Mouse (Mus musculus) forebrain, embryonic 14.5 days (tissue): Measurements from ENCODE around the gene Plekhg1. TPM values are rescaled to one million over a fixed set of nuclear protein-coding genes. Genes with fewer than 3 reads are reported as not detected.
A peak's percentile ranks its signal among the peaks of the same experiment; 100 is the strongest.

Source experiments
- ATAC-seq: fragments of 200-750 bp; cut with Nextera tagmentation; 2 replicates; pipeline ENCODE4 v1.8.0; 2017; ENCODE audit warnings: mild to moderate bottlenecking, moderate library complexity
- DNase-seq: peaks from one replicate; pipeline ENCODE4 v3.0.0-alpha.2; 2015; ENCODE audit warnings: low spot score
- H3K27ac ChIP-seq: fragments of 300-500 bp; sonication (generic); 2 replicates; pipeline ENCODE4 v1.5.1; 2014; ENCODE audit warnings: low read depth, mild to moderate bottlenecking, control low read depth, low read length, moderate library complexity
- H3K27me3 ChIP-seq: fragments of 300-500 bp; sonication (generic); replicated peaks from 2 replicates; pipeline ENCODE4 v1.6.1; 2014; ENCODE audit warnings: low read length, control low read depth, mixed read lengths; ENCODE audit not compliant: control insufficient read depth, insufficient read depth
- H3K36me3 ChIP-seq: fragments of 300-500 bp; sonication (generic); 2 replicates; pipeline ENCODE4 v1.6.1; 2014; ENCODE audit warnings: low read length, control low read depth; ENCODE audit not compliant: control insufficient read depth, insufficient read depth
- H3K4me1 ChIP-seq: fragments of 300-500 bp; sonication (generic); 2 replicates; pipeline ENCODE4 v1.6.1; 2014; ENCODE audit warnings: antibody characterized with exemption, low read length, control low read depth; ENCODE audit not compliant: control insufficient read depth, insufficient read depth
- H3K4me2 ChIP-seq: fragments of 300-500 bp; sonication (generic); 2 replicates; pipeline ENCODE4 v1.6.1; 2014; ENCODE audit warnings: mild to moderate bottlenecking, control low read depth, low read length
- H3K4me3 ChIP-seq: fragments of 300-500 bp; sonication (generic); 2 replicates; pipeline ENCODE4 v1.5.1; 2014; ENCODE audit warnings: low read depth, low read length, control low read depth
- H3K9ac ChIP-seq: fragments of 300-500 bp; sonication (generic); 2 replicates; pipeline ENCODE4 v1.6.1; 2014; ENCODE audit warnings: mild to moderate bottlenecking, low read length, control low read depth, moderate library complexity
- H3K9me3 ChIP-seq: fragments of 300-500 bp; sonication (generic); replicated peaks from 2 replicates; pipeline ENCODE4 v1.6.1; 2016; ENCODE audit warnings: low read length, control low read depth, mixed read lengths; ENCODE audit not compliant: control insufficient read depth
- WGBS: fragments of 180-500 bp; shearing (Covaris S2); extraction: QIAGEN DNeasy Blood & Tissue Kit; methylation state at CpG from one replicate; pipeline ENCODE4 v1.1.7; 2014; 5-methylcytosine and 5-hydroxymethylcytosine counted together
- polyA plus RNA-seq: library from polyadenylated mRNA; unstranded; fragments of >200 nt; fragmentation: Nextera tagmentation; extraction: Ambion mirVana; gene quantifications from 2 replicates; pipeline ENCODE4 v1.2.1, GENCODE M21; 2014

The Plekhg1 gene
- polyA plus RNA-seq, 1 experiment from 2014 or later, result 3.1 TPM

DNA sequence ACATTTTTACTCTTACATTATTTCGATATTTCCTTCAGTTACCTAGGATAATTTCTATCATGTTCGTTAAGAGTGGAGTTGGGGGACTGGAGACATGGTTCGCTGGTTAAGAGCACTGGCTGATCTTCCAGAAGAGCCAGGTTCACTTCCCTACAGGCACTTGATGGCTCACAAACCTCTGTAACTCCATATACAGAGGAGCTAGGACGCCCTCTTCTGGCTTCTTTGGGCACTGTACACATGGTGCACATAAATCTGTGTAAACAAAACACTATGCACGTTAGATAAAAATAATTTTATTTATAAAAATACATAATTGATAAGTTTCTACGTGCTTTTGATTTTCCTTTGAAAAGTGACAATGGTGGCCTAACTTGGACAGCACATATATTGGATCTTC is 61.1 kb downstream of the Plekhg1 start:
- no peaks in the 10 kb centered on the region for H3K4me1 ChIP-seq
- WGBS, result 76% methylated on average over 6 of the region's 6 CpGs
- no peak overlapping the region for H3K4me2 ChIP-seq

DNA sequence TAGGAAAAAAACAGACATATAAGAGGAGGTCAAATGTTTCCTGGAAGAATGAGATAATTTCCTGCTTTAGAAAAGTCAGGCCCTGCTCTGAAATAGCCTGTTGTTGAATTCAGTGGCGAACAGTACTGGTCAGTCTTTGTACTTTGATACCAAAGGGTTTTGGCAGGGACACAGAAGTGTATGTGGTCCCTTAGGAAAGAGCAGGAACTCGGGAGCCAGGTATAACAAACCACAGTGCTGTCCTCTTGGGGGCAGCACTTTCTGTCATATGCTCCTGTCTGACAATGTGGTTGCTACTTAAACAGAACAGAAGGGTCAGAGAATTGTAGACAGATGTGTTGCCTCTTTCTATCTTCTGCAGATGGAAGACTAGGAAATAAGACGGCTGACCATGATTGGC is 65.2 kb downstream of the Plekhg1 start:
- WGBS, result 58% methylated on average over 3 of the region's 3 CpGs
- H3K9me3 ChIP-seq, result no peaks in the 10 kb centered on the region
- no peak overlapping the region for H3K4me3 ChIP-seq
- H3K27ac ChIP-seq, result no peak overlapping the region
- H3K4me2 ChIP-seq, result no peak overlapping the region
- DNase-seq (no peak), ATAC-seq (no peak)
- no peaks in the 10 kb centered on the region for H3K36me3 ChIP-seq
- no peaks in the 10 kb centered on the region for H3K27me3 ChIP-seq
- no peak overlapping the region for H3K9ac ChIP-seq
- no peaks in the 10 kb centered on the region for H3K4me1 ChIP-seq

More for the DNA sequence above, 61.1 kb downstream of the Plekhg1 start:
- ATAC-seq, result no peak
- no peaks in the 10 kb centered on the region for H3K9me3 ChIP-seq
- no peaks in the 10 kb centered on the region for H3K27me3 ChIP-seq
- no peak overlapping the region for H3K4me3 ChIP-seq
- H3K27ac ChIP-seq, result no peak overlapping the region
- no peak for DNase-seq
- H3K36me3 ChIP-seq, result no peaks in the 10 kb centered on the region
- H3K9ac ChIP-seq, result no peak overlapping the region

DNA sequence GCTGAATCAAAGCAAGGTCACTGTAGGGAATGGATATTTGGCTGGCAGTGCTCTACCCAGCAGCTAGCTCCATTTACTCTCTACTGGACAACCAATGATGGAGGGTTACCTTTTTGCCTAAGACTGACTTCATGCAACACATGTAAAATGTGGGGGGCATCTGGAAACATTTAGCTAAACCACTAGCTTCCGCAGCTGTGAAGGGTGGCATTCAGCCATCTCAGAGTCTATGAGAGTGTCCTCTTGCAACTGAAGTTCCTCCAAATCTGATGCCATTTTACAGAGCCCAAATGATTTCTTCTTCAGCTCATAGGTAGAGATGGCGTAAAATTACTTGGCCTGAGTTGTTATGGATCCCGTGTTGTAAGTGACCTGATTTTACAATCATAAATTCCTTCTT is 67.8 kb downstream of the Plekhg1 start:
- no peaks in the 10 kb centered on the region for H3K4me1 ChIP-seq
- WGBS, result 95% methylated on average over 3 of the region's 3 CpGs
- no peak overlapping the region for H3K4me3 ChIP-seq
- H3K9ac ChIP-seq, result no peak overlapping the region
- H3K9me3 ChIP-seq, result no peaks in the 10 kb centered on the region
- ATAC-seq (no peak), DNase-seq (no peak)
- H3K27ac ChIP-seq, result no peak overlapping the region
- H3K4me2 ChIP-seq, result no peak overlapping the region
- no peaks in the 10 kb centered on the region for H3K36me3 ChIP-seq
- no peaks in the 10 kb centered on the region for H3K27me3 ChIP-seq

DNA sequence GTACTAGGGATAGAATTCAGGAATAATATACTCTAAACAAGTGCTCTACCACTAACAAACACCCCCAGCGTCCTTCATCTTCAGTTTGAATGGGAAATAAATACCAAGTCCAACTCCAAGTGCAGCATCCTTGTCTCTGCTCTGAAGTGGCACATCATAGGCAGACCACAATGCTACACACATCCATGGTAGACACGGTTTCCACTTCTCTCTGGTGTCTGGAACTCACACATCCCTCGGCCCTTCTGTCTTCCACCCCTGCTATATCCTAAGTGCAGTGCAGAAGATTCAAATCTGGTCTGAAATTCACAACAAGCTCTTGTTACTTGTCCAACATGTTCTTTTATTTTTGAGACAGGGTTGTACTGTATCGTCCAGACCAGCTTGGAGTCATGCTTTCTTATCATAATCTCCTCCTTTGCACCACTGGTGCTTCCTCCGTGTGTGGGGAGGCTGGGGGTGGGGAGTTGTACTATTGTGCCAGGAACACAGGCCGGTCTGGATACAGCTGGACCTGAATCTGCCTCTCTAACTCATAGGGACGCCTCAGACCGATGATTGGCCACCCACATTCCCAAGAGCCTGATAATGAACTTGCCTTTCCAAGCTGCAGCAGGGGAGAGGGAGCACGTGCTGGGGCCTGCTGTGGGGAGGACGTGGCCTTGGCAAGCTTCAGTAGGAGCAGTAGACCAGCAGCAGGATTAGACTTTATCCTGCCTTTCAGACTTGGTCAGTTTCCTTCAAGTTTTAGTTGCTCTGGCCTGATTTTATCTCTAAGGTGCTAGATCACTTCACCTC is 70.5 kb downstream of the Plekhg1 start:
- H3K4me3 ChIP-seq, result no peak overlapping the region
- 66% methylated on average over 10 of the region's 10 CpGs for WGBS

DNA sequence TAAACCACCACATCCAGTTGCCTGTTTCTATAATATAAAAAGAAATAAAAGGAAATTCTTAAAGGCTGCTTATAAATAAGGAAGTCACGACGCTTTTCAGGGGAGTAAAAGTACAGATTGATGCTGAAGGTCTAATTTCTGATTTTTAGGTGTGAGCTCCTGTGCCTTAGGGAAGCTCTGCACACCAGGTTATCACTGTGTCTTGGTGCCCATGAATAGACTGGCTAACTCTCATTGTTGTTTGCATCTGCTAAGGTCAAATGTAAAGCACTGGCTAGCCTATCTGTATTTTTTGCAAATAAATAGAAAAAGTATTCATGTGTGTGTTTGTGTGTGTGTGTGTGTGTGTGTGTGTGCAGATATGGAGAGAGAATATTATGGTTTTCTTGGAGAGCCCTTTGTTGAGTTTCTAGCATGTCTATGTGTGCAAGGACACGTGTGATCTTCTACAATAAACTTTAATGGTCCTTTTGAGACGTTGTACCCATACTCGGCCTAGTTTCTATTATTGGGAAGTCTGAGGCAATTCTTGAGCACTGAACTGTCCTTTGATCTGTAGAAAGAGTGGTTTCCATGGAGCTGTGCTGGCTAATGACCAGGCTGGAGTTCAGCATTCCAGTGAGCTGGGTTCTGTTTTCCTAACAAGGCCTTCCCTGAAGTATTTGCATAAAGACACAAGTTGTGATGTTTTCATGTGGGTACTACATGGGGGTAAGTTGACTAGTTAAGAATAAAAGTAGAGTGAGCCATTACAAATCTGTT is 79.0 kb downstream of the Plekhg1 start:
- Histone ChIP-seq H3K27ac (no peak overlapping the region; the same call in 1 of the 2 replicates), H3K4me3 (no peak overlapping the region), H3K27me3 (no peaks in the 10 kb centered on the region), H3K4me1 (peaks cover 6% of the 10 kb centered on the region), H3K36me3 (no peaks in the 10 kb centered on the region), H3K9me3 (no peaks in the 10 kb centered on the region), H3K4me2 (no peak overlapping the region), H3K9ac (no peak overlapping the region)
- ATAC-seq (peak; percentile 85), DNase-seq (peak; percentile 81)
- WGBS, result 27% methylated on average over 5 of the region's 5 CpGs

More for the DNA sequence above, 70.5 kb downstream of the Plekhg1 start:
- no peak overlapping the region for H3K27ac ChIP-seq
- no peak overlapping the region for H3K9ac ChIP-seq
- no peaks in the 10 kb centered on the region for H3K27me3 ChIP-seq
- no peaks in the 10 kb centered on the region for H3K36me3 ChIP-seq
- H3K4me1 ChIP-seq, result no peaks in the 10 kb centered on the region
- DNase-seq (no peak), ATAC-seq (no peak)
- no peaks in the 10 kb centered on the region for H3K9me3 ChIP-seq
- H3K4me2 ChIP-seq, result no peak overlapping the region

DNA sequence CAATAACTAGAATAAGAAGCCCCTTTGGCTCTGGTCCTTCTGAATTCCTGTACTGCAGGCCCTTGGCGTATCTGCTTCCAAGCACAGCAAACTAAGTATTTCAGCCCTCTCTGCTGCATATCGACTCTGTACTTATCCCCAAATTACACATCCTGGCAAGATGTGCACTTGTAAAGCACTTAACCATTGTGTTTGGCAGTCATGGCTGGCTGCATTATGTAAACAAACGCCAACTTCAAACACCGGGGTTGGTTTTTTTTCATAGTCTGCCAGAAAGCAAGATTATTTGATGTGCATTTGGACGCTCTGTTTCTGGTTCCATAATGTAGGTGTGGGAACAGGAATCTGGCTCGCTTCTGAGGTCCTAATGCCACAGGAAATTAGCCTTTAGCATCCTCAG is 83.7 kb downstream of the Plekhg1 start:
- no peak overlapping the region for H3K4me3 ChIP-seq
- no peak overlapping the region for H3K9ac ChIP-seq
- no peaks in the 10 kb centered on the region for H3K36me3 ChIP-seq
- WGBS, result 54% methylated on average over 6 of the region's 6 CpGs
- H3K4me2 ChIP-seq, result no peak overlapping the region
- peak; percentile 67 for DNase-seq
- peaks cover 5% of the 10 kb centered on the region for H3K4me1 ChIP-seq
- H3K27ac ChIP-seq, result no peak overlapping the region
- no peak for ATAC-seq
- no peaks in the 10 kb centered on the region for H3K9me3 ChIP-seq
- no peaks in the 10 kb centered on the region for H3K27me3 ChIP-seq

DNA sequence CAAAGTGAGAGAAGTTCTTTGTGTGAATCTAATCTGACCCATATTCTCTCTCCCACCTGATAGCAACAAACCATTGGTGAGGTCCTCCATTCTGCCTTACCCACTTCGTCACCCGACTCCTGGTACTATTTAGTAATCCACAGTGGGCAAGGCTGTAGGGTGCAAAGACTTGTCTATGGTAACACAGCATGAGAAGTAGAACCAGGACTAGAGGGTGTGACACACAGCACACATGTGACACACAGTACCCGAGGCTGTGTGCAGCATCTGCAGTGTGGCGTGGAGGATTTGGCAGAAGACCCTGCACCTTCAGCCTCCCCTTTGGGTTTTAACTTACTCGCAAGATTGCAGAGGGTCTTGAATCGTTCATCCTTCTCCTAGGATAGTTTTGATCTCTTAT is 85.9 kb downstream of the Plekhg1 start:
- H3K27me3 ChIP-seq, result no peaks in the 10 kb centered on the region
- 86% methylated on average over 6 of the region's 6 CpGs for WGBS
- DNase-seq, result no peak
- H3K4me1 ChIP-seq, result no peaks in the 10 kb centered on the region; the same call in 1 of the 2 replicates
- H3K4me2 ChIP-seq, result no peak overlapping the region
- H3K9ac ChIP-seq, result no peak overlapping the region
- H3K9me3 ChIP-seq, result no peaks in the 10 kb centered on the region
- no peak overlapping the region for H3K27ac ChIP-seq
- no peaks in the 10 kb centered on the region for H3K36me3 ChIP-seq
- ATAC-seq, result no peak
- no peak overlapping the region for H3K4me3 ChIP-seq

DNA sequence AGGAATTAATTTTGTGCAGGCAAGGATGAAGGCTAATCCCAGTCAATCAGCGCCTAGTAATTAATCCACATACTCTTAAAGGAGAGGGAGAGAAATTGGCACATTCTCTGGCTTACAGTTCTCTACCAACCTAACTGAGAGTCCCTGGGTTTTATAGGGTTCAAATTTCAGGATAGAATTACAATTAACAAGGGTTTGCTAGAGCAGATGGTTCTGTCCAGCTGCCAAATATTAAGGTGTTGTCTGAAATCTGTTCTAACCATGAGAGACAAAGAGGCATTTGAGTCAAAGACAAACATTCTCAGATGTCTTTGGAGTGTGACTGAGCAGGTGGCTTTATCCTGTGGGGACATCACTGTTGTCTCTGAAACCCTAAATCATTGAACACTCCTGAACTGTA is 87.2 kb downstream of the Plekhg1 start:
- Histone ChIP-seq H3K27ac (no peak overlapping the region), H3K4me3 (no peak overlapping the region), H3K4me1 (peaks cover 2% of the 10 kb centered on the region; the same call in 1 of the 2 replicates), H3K9me3 (no peaks in the 10 kb centered on the region), H3K4me2 (no peak overlapping the region), H3K9ac (no peak overlapping the region), H3K27me3 (no peaks in the 10 kb centered on the region), H3K36me3 (no peaks in the 10 kb centered on the region)
- DNase-seq (peak; percentile 77), ATAC-seq (peak; percentile 80)
- WGBS, result 10% methylated on average over 1 of the region's 1 CpGs

DNA sequence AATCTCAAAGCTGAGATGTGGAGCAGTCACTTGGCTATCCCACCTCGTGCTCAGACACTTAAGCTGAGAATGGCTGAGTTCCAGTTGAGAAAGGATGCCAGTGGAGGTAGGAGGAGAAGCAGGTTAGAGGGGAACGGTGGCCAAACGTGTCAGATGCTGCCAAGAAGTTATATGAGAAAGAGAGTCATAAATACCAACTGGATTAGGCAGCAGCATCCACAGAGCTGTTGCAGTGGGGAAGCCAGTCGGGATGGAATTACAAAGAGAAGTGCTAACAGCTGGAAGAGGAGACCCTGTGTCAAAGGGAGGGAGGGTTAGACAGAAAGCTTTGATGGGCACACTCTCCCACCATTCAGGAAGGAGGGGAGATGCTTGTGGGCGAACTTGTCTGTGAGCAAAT is 89.3 kb downstream of the Plekhg1 start:
- whole genome bisulfite sequencing, result 55% methylated on average over 5 of the region's 5 CpGs
- Histone ChIP-seq H3K4me2 (no peak overlapping the region), H3K36me3 (no peaks in the 10 kb centered on the region), H3K4me3 (no peak overlapping the region), H3K4me1 (peaks cover 2% of the 10 kb centered on the region; the same call in 1 of the 2 replicates), H3K9ac (no peak overlapping the region), H3K27ac (no peak overlapping the region), H3K9me3 (no peaks in the 10 kb centered on the region), H3K27me3 (no peaks in the 10 kb centered on the region)
- peak; percentile 26 for DNase-seq
- ATAC-seq, result no peak
